Mouse (Mus musculus) lung, embryonic 15.5 days (tissue): ENCODE measurements at regions not wholly inside any gene's neighbourhood (a gene's known extent, or its start where the extent isn't known, plus 50 kb on each side); places are given as distances from the start of the nearest gene placed in this dataset.

Experiments
- ATAC-seq: fragments of 200-750 bp; cut with Nextera tagmentation; 2 replicates; pipeline ENCODE4 v1.8.0; 2017; ENCODE audit warnings: moderate number of reproducible peaks, borderline replicate concordance; ENCODE audit not compliant: low FRiP score, low TSS enrichment; ENCODE audit errors: extremely low read depth
- H3K27ac ChIP-seq: fragments of 300-500 bp; sonication (generic); 2 replicates; pipeline ENCODE4 v1.5.1; 2015; ENCODE audit warnings: moderate library complexity, mild to moderate bottlenecking, inconsistent platforms
- H3K27me3 ChIP-seq: fragments of 300-500 bp; sonication (generic); 2 replicates; pipeline ENCODE4 v1.6.1; 2015; ENCODE audit warnings: inconsistent platforms
- H3K36me3 ChIP-seq: fragments of 300-500 bp; sonication (generic); 2 replicates; pipeline ENCODE4 v1.6.1; 2015; ENCODE audit warnings: inconsistent platforms
- H3K4me1 ChIP-seq: fragments of 300-500 bp; sonication (generic); 2 replicates; pipeline ENCODE4 v1.6.1; 2015; ENCODE audit warnings: inconsistent platforms
- H3K4me2 ChIP-seq: fragments of 300-500 bp; sonication (generic); 2 replicates; pipeline ENCODE4 v1.6.1; 2015; ENCODE audit warnings: inconsistent platforms, mild to moderate bottlenecking, moderate library complexity
- H3K4me3 ChIP-seq: fragments of 300-500 bp; sonication (generic); 2 replicates; pipeline ENCODE4 v1.5.1; 2015; ENCODE audit warnings: mild to moderate bottlenecking, inconsistent platforms
- H3K9ac ChIP-seq: fragments of 300-500 bp; sonication (generic); 2 replicates; pipeline ENCODE4 v1.6.1; 2015; ENCODE audit warnings: inconsistent platforms
- H3K9me3 ChIP-seq: fragments of 300-500 bp; sonication (generic); 2 replicates; pipeline ENCODE4 v1.6.1; 2016; ENCODE audit warnings: inconsistent platforms
- WGBS: fragments of 180-500 bp; shearing (Covaris S2); methylation state at CpG from one replicate; pipeline ENCODE4 v1.1.7; 2015; 5-methylcytosine and 5-hydroxymethylcytosine counted together

- Histone ChIP-seq H3K9ac (no peak overlapping the region), H3K4me3 (no peak overlapping the region), H3K9me3 (no peaks in the 10 kb centered on the region), H3K27me3 (no peaks in the 10 kb centered on the region), H3K36me3 (no peaks in the 10 kb centered on the region), H3K4me2 (no peak overlapping the region), H3K4me1 (no peaks in the 10 kb centered on the region), H3K27ac (no peak overlapping the region)
- no peak for ATAC-seq
- 79% methylated on average over 4 of the region's 4 CpGs for WGBS
Measured at GRCm38 (mm10) chr1:77592649-77593048, 77.8 kb upstream of the Epha4 start.

DNA sequence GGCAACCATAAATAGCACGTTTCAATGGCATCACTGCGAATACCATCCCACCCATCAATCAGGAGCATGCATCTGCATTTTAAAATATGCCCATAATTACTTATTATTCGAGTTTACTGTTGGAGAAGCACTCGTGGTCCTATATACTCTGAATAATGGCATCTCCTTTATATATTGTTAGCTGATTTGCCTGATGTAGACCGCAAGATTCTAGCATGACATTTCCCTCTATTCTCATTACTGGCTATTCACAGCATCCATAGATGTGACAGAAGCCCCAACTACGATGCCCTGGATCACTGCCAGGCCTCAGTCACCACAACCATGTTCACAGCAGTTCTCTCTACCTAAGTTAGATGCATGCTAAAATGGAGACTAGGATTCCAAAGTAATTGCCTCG is 77.4 kb upstream of the Epha4 start:
- Histone ChIP-seq H3K27ac (no peak overlapping the region), H3K4me3 (no peak overlapping the region), H3K27me3 (no peaks in the 10 kb centered on the region), H3K36me3 (no peaks in the 10 kb centered on the region), H3K9me3 (no peaks in the 10 kb centered on the region), H3K4me2 (no peak overlapping the region), H3K9ac (no peak overlapping the region), H3K4me1 (no peaks in the 10 kb centered on the region)
- whole genome bisulfite sequencing, result 80% methylated on average over 7 of the region's 7 CpGs
- no peak for ATAC-seq

DNA sequence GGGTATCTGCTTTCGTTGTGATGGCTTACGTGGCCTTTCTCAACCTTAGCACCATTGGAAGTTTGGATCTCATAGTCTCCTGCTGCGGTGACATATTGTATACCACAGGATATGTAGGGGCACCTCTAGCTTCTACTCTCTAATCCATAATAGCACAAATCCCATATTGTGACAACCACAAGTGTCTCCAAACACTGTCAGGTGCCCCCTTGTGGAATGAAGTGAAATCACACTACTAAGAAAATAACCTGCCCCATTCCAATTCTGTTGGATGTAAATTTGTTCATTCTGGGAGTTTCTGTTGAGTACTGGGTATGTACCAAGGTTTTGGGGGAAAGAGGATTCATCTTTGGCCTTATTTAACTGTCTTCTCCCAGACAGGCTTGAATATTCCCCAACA is 74.5 kb upstream of the Epha4 start:
- no peak overlapping the region for H3K9ac ChIP-seq
- WGBS, result 90% methylated on average over 3 of the region's 3 CpGs
- no peak overlapping the region for H3K4me2 ChIP-seq
- H3K27me3 ChIP-seq, result no peaks in the 10 kb centered on the region
- H3K36me3 ChIP-seq, result no peaks in the 10 kb centered on the region
- H3K4me3 ChIP-seq, result no peak overlapping the region
- no peak overlapping the region for H3K27ac ChIP-seq
- no peaks in the 10 kb centered on the region for H3K9me3 ChIP-seq
- no peaks in the 10 kb centered on the region for H3K4me1 ChIP-seq
- ATAC-seq, result no peak

DNA sequence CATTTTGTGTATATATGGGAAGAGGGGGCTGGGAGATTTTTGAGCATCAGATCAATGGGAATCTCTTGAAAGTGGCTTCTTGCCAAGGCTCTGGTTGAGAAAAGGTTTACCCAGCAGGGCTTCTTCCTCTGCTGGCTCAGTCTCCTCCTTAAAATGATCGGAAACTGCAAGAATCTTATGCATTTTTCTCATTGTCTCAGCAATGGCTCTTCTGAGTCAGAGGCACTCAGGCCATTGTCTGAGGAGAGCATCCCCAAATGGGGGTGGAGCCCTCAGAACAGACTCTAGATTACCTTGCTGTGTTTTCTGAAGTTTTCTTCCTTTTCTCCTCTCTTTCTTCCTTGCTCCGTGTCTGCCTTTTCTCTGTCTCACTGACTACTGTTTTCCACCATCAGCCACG is 70.6 kb upstream of the Epha4 start:
- Histone ChIP-seq H3K4me1 (no peaks in the 10 kb centered on the region), H3K4me3 (no peak overlapping the region), H3K9ac (no peak overlapping the region), H3K4me2 (no peak overlapping the region), H3K27ac (no peak overlapping the region), H3K9me3 (no peaks in the 10 kb centered on the region), H3K27me3 (no peaks in the 10 kb centered on the region), H3K36me3 (no peaks in the 10 kb centered on the region)
- no peak for ATAC-seq
- 70% methylated on average over 3 of the region's 3 CpGs for WGBS

DNA sequence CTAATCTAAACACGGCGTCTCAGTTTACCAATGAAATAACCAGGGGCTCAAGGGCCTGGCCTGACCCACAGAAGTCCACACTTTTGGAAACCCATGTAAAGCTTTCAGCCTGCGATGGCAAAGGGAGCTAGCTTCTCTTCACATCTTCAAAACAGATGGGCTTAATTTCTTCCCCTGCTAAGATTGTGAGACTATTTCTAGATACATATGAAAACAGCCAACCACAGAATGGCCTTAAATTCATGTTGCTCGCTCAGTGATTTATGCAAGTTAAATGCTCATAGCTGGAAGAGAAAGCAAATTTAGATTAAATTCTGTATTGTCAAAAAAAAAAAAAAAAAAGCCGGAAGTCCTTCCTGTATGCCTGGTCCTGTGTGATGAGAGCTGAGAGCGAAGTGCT is 53.2 kb upstream of the Epha4 start:
- WGBS, result 70% methylated on average over 6 of the region's 6 CpGs
- no peak overlapping the region for H3K27ac ChIP-seq
- no peak overlapping the region for H3K9ac ChIP-seq
- no peaks in the 10 kb centered on the region for H3K27me3 ChIP-seq
- no peak overlapping the region for H3K4me2 ChIP-seq
- no peak overlapping the region for H3K4me3 ChIP-seq
- no peaks in the 10 kb centered on the region for H3K9me3 ChIP-seq
- no peak for ATAC-seq
- no peaks in the 10 kb centered on the region for H3K36me3 ChIP-seq
- H3K4me1 ChIP-seq, result no peaks in the 10 kb centered on the region

DNA sequence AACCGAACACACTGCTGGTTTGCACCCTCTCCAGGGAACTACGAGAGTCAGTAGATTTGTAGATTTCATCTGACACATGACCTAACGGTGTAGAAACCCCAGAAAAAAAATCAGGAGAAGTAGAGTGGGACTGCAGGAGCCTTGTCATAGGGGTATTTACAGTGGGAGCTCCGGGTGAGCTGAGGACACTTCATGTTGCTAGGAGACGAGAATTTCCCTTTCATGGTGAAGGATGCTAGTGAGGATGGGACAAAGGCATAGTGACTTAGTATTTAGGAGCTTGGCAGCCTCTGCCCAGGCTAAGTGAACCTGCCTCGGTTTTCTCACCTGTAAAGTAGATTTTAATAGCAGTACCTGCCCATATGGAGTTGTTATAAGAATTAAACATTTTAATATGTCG is 52.8 kb upstream of the Epha4 start:
- Histone ChIP-seq H3K27ac (no peak overlapping the region), H3K4me3 (no peak overlapping the region), H3K9me3 (no peaks in the 10 kb centered on the region), H3K9ac (no peak overlapping the region), H3K27me3 (no peaks in the 10 kb centered on the region), H3K4me2 (no peak overlapping the region), H3K4me1 (no peaks in the 10 kb centered on the region), H3K36me3 (no peaks in the 10 kb centered on the region)
- no peak for ATAC-seq
- 48% methylated on average over 7 of the region's 7 CpGs for WGBS
